Mouse (Mus musculus): Measurements from ENCODE around the gene Aip.

The Aip gene

GRCm38 (mm10) chr19:4113186-4113805, 12.4 kb downstream of the Aip start:
- WGBS, result 34% methylated on average over 13 of the region's 13 CpGs

DNA sequence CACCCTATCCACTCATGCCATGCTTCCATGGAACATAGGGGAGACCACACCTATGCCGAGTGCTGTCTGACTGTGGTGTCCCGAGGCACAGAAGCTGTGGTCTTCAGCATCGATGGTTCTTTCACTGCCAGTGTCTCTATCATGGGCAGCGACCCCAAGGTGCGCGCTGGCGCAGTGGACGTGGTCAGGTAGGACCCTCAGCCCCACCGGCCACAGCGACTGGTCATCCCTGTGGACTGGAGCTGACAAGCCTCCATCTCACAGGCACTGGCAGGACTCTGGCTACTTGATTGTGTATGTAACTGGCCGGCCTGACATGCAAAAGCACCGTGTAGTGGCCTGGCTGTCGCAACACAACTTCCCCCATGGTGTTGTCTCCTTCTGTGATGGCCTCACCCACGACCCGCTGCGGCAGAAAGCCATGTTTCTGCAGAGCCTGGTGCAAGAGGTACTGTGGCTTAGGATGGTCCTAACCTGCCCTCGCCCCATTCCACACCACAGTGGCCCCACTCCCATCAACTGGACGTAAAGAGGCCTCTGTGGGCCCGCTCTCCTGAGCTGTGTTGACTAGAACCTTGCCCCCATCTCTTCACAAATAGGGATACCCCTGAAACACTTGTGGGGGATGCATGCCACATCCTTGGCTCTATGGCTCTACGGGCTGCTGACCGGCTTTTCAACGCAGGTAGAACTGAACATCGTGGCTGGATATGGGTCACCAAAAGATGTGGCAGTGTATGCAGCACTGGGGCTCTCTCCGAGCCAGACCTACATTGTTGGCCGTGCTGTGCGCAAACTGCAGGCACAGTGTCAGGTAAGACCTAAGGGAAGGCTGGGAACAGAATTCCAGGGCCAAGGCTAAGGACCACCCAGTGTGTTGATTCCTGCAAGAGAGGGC, 13.3 kb downstream of the Aip start:
- 95% methylated on average over 26 of the region's 26 CpGs for WGBS

- 89% methylated on average over 9 of the region's 9 CpGs for WGBS
Observed at GRCm38 (mm10) chr19:4108535-4108934, 17.1 kb downstream of the Aip start.

GRCm38 (mm10) chr19:4106654-4107053, 19.0 kb downstream of the Aip start:
- WGBS, result 94% methylated on average over 14 of the region's 14 CpGs

DNA sequence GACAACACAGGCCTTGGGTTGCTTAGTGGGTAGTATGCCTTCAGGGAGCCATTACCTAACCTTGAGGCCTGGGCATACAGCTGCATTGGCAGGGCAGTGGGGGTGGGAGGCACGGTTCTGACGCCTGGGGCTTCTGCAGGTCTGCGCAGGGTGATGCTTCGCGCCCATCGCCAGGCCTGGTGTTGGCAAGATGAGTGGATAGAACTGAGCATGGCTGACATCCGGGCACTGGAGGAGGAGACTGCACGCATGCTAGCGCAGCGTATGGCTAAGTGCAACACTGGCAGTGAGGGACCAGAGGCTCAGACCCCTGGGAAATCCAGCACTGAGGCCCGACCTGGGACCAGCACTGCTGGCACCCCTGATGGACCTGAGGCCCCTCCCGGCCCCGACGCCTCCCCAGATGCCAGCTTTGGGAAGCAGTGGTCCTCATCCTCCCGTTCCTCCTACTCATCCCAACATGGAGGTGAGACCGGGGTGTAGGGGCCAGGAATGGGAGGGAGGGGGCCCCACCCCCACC, 20.9 kb downstream of the Aip start:
- 91% methylated on average over 16 of the region's 16 CpGs for WGBS

GRCm38 (mm10) chr19:4103792-4104191, 21.9 kb downstream of the Aip start:
- WGBS, result 88% methylated on average over 3 of the region's 3 CpGs

GRCm38 (mm10) chr19:4103294-4103693, 22.4 kb downstream of the Aip start:
- 95% methylated on average over 18 of the region's 18 CpGs for WGBS

DNA sequence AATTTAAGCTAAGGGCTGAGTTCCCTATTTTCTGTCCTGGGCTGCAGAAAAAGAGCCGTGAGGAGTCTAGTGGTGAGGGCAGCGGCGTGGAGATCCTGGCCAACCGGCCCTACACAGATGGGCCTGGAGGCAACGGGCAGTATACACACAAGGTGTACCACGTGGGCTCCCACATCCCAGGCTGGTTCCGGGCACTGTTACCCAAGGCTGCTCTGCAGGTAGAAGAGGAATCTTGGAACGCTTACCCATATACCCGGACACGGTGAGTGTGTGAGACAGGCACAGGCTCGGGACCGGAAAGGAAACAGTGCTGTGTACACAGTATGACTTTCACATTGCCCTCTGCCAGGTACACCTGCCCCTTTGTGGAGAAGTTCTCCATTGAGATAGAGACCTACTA, 23.0 kb downstream of the Aip start:
- WGBS, result 96% methylated on average over 12 of the region's 12 CpGs

DNA sequence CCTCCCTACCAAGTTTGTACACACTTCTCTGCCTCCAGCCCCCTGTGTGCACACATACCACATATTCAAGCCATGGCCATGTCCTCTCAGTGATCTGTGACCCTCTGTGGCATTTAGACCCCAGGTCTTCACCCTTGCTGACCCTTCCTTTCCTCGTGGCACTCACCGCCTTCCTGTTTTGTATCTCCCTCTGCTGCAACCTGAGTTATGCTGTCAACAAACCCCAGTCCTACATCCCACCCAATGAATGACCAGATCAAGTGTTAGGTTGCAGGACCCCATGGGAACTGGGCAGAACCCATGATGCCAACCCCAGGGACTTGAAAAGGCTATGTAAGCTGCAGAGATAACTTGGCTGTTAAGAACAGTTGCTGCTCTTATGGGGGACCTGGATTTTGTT, 23.6 kb downstream of the Aip start:
- WGBS, result 90% methylated on average over 2 of the region's 2 CpGs

- 62% methylated on average over 6 of the region's 6 CpGs for WGBS
Observed at GRCm38 (mm10) chr19:4101466-4101865, 24.2 kb downstream of the Aip start.

DNA sequence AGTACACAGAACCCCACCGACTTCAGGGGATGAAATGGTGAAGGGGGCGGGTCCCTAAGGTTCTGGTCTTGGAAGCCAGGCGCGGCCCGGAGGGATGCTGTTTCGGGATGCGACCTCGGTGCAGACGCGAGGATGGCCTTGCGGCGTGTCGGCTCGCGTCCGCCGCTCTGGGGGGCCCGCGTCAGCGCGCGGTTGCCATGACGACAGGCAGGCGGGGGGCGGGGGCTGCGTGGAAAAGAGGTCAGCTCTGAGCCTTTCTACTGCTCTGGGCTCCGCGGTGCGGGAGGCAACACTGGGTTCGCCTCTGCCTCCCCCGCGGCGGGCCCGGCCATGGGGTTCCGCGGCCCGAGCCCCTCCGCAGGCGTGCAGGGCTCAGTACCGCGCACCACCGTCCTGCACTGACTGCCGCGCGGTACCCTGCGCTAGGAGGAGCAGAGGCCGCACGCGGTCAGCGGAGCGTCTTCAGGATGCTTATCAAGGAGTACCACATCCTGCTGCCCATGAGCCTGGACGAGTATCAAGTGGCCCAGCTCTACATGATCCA, 24.9 kb downstream of the Aip start:
- WGBS, result 1% methylated on average over 52 of the region's 52 CpGs

- WGBS, result 2% methylated on average over 53 of the region's 53 CpGs
Observed at GRCm38 (mm10) chr19:4099837-4100717, 25.6 kb downstream of the Aip start, which contains the start of gene Pitpnm1. Pitpnm1 (plus strand) TSS chr19:4099998.

- WGBS, result 18% methylated on average over 9 of the region's 9 CpGs
Observed at GRCm38 (mm10) chr19:4099056-4099455, 26.6 kb downstream of the Aip start.

DNA sequence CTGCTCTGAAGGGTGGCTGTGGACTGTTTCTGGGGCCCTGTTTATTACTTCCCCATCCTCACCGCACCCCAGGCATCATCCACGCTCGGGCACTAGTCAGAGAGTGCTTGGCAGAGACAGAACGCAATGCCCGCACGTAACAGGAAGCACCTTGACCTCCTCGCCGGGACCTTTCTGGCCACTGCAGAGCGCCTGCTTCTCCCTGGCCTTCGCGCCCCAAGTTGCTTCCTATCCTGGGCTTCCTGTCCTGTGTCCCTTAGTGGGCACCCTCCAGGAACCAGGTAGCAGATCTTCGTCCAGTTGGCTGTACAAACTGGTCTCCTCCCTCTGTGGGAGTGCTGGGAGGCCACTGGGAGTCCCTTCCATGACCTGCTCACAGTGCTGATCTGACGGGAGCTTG, 27.2 kb downstream of the Aip start:
- WGBS, result 84% methylated on average over 13 of the region's 13 CpGs

DNA sequence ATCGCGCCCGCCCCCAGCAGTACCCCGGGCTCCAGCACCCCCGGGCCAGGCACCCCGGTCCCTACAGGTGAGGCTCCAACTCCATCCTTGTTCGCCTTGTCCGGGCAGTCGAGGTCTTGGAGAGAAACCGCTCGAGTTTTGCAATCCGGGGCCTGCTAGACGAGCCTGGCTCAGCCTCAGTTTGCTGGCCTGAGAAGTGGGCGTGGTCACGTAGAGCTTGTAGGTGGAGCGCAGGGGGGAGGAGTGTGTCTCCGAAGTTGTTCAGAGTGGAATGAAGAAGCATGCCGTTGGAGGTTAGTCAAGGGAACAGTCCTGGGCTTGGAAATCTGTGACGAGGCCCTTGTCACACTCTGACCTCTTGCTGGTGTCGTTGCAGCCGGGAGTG, 28.2 kb downstream of the Aip start:
- WGBS, result 1% methylated on average over 21 of the region's 21 CpGs

DNA sequence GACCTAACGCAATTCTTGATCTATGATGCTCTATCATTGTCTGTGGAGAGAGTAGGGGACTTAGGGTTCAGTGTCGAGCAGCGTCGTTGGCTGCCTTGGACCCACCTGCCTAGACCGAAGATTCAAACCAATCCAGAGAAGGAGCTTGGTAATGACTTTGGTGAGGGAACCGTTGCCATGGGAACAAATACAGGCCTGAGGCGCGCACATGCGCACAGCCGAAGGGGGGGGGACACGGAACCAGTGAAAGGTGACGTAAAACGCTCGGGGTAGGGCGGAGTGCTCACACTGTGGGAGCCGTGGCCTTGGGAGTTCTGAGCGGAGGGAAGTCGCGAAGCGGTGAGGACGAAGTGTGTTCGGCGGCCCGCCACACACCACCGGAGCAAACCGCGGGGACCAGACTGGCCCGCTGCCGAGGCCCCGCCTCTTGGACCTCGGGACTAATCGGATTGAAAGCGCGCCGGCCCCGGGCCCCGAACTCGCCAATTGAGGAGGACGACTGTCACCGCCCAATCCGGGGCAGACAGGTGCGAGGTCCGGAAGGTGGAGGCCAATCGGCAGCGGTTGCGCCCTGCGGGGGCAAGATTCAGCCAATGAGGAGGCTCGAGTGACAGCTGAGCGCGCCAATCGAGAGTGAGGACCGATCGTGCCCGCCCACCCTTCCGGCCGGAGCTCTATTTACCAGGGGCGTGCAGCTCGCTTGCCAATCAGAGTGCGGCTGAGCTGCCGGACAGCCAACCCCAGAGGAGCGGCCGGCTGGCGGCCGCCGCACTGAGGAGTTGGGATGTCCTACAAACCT, 28.8 kb downstream of the Aip start, which contains the start of gene Cdk2ap2:
TSS of gene Cdk2ap2 (plus strand) at position 541 of the 799 bp plus-strand sequence.
- WGBS, result under 1% methylated on average over 65 of the region's 65 CpGs

GRCm38 (mm10) chr19:4095802-4096201, 29.9 kb downstream of the Aip start:
- WGBS, result 70% methylated on average over 3 of the region's 3 CpGs

DNA sequence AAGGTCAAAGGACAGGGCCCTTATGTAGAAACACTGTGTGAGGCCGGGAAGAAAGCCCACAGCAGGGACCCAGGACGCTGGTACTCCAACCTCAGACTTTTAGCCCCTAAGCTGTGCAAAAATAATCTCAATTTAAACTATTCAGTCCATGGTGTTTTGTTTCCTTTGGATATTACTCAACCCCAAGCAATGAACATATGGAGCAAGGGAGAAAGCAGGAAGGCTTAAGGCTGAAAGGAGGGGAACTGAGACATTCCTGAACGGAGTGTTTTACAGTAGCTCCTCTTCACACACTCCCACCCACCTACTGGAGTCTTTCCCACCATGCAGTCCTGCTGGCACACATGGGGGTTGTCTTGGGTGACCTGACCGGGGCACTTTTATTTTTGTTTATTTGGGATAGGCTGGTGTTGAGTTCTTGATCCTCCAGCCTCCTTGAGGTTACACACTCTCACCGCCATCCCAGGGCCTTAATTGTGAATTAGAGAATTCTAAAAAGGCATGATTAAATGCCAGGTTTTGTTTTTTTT, 30.8 kb downstream of the Aip start:
- WGBS, result 77% methylated on average over 5 of the region's 5 CpGs

DNA sequence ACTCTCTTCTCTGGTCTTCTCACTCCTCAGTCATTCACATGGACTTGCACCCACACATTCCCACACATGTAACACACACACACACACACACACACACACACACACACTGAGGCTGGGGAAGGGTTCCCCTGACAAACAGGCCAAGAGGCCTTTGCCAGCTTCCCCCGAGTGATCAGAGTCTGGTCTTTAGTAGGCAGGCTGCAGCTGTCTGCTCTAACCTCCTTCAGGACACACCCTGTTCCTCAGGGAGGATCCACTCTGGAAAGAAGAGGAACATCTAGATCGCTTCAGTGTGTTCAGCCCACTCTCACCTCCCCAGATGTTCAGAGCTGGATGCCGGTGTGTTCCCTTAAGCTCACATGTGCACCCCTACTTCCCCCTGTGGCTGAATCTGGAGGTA, 31.3 kb downstream of the Aip start:
- WGBS, result 69% methylated on average over 3 of the region's 3 CpGs

GRCm38 (mm10) chr19:4093772-4094171, 31.9 kb downstream of the Aip start:
- WGBS, result 58% methylated on average over 7 of the region's 7 CpGs
